Mouse (Mus musculus) urinary bladder, postnatal 4 days (tissue): Measurements from ENCODE around the gene Hbb-y.
A peak's percentile ranks its signal among the peaks of the same experiment; 100 is the strongest.
"Not testable (repeated sequence)": the region's sequence is repeated elsewhere in the genome, so short reads cannot be mapped to it uniquely, and the experiment has no call there.

Experiments
- DNase-seq, 2 experiments: peaks; one replicate each; pipeline ENCODE4 v3.0.0; 2021 to 2022; ENCODE audit warnings: low spot score in 2 of 2

The Hbb-y gene

GRCm38 (mm10) chr7:103853090-103853489, at the start of gene Hbb-y:
TSS of gene Hbb-y (minus strand) at chr7:103853216.
- no peak for DNase-seq

DNA sequence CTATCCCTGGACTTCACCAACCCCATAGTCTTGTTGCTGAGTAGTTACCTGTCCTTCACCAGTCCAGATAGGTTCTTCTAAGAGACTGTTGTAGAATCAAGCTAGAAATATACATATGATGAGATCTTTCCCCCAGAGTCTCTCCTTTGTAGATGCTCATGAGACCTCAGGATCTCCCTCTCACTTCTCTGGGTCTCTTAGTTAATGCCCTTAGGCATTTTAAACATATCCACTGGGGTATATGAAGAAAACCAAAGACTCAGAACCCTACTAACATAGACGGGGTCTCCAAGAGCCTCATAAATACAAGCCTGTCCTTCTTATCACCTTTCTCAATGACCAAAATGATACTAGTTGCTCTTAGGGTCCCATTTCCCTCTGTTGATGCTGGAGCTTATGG, 41.4 kb upstream of the Hbb-y start, which contains the start of gene Olfr64:
Olfr64 (minus strand) TSS at position 101 of the 400 bp plus-strand sequence.
- no peak for DNase-seq

GRCm38 (mm10) chr7:103886152-103886551, 33.1 kb upstream of the Hbb-y start, which contains the start of gene Olfr66:
TSS of gene Olfr66 (minus strand) at chr7:103886252.
- DNase-seq, result no peak

GRCm38 (mm10) chr7:103877093-103877492, 24.1 kb upstream of the Hbb-y start:
- no peak for DNase-seq

GRCm38 (mm10) chr7:103874451-103874850, 21.4 kb upstream of the Hbb-y start:
- DNase-seq, result no peak

GRCm38 (mm10) chr7:103873064-103873463, 20.0 kb upstream of the Hbb-y start:
- no peak for DNase-seq

DNA sequence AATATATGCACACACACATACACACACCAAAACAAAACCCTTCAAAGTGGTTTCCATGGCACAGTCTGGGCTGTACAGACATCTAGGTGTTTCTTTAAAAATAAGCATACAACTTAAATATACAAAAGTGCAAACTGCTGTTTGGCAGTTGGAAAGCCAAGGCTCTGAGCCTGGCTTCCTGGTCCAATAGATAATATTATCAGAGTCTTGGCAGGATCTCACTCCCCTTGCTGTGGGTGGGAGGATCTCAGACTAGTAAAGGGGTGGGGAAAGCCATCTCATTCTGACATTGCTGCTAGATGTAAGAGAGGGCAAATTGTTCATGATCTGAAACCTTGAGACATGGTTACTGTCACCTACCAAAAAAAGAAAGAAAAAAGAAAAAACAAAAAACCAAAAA, 17.7 kb upstream of the Hbb-y start:
- no peak for DNase-seq

DNA sequence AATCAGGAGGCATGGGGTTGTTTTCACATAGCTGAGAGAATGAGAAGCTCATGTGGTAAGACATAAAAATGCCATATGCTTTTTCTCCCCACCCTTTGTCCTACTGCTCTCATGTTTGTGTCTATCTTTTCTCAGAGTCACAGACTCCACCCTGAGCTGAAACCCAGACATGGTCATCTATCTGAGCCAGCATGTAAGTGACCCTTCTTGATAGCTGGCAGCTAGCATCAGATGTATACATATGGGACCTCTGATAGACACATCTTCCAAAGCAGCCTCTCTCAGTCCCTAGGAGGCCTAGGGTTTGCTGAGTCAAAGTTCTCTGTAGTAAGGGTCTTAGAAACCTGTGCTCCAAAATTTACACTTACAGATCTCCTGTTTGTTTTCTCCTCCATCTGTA, 12.7 kb upstream of the Hbb-y start:
- no peak for DNase-seq

GRCm38 (mm10) chr7:103861531-103861930, 8.5 kb upstream of the Hbb-y start:
- no peak for DNase-seq

- DNase-seq, result peak in 1 of 2 experiments; percentile 16
Measured at GRCm38 (mm10) chr7:103860855-103861254, 7.8 kb upstream of the Hbb-y start.

GRCm38 (mm10) chr7:103859076-103859475, 6.1 kb upstream of the Hbb-y start:
- DNase-seq, result no peak

DNA sequence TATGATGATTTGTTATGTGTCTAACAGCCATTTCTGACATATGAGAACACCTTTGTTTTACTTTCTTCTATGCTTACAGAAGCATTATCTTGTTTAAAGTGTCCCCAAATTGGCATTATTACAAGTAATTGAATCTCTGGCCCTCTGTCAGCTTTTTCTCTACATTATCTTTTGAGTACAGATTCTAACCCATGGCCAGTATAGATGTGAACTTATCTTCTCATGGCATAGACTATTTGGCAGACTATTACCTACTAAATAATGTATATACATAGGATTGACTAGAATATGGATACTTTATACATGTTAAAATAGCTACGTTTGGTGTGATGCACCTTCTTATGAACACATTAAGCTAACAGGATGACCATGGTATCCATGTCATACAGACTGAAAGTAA, 1.7 kb upstream of the Hbb-y start:
- no peak for DNase-seq

DNA sequence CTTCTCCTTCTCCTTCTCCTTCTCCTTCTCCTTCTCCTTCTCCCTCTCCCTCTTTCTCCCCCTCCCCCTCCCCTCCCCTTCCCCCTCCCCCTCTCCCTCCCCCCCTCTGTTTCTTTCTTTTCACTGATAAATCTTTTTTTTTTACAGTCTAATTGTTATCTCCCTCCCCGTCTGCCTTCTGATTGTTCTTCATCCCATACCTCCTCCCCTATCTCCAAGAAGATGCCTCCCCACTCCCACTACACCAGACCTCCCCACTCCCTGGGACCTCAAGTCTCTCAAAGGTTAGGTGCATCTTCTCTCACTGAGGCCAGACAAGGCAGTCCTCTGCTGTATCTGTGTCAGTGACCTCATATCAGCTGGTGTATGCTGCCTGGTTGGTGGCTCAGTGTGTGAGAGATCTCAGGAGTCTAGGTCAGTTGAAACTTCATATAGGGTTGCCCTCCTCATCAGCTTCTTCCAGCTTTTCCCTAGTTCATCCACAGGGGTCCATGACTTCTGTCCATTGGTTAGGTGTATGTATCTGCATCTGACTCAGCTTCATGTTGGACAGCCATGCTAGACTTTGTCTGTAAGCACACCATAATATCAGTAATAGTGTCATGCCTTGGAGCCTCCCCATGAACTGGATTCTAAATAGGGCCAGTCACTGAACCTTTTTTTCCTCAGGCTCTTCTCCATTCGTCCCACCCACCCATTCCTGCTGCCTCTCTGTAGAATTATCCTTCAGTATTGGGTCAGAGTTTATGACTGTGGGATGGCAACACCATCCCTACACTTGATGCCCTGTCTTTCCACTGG, 8.3 kb downstream of the Hbb-y start:
- no peak for DNase-seq

DNA sequence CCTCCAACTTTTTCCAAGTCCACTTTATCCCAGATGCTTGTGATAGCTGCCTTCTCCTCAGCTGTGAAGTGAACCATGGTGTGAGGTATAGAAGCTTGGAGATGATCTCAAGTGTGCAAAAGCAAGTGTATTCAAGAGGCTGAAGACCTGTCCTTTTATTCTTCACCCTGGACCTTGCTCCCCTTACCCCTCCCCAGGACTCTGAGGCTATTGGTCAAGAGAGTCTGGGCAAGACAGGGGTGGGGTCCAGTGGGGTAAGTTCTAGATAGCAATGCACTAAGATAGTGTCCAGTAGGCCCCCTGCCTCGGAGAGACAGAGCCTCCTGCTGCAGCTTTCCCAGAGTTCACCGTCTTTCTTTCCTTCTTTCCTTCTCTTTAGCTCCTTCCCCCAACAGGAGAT, 10.0 kb downstream of the Hbb-y start, which contains the start of gene Hbb-bh1:
Hbb-bh1 (minus strand) TSS at position 131 of the 400 bp plus-strand sequence.
- no peak for DNase-seq

DNA sequence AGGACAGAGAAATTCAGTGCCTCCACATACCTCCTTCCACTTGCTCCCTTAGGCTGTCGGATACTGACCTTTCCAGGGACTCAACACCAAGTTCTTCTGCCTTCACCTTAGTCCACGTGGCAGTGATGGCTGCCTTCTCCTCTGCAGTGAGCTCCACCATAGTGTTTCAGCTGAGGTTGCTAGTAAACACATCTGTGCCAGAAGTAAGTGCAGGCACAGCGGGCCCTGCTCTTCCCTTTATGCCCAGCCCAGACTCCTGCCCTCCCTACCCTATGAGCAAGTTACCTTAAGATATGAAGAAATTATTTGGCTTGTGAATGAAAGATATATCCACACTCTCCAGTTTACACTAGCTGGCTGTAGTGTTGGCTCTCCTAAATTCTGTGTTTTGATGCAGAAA, 12.7 kb downstream of the Hbb-y start, which contains the start of gene Hbb-bh2:
Hbb-bh2 (minus strand) TSS at position 253 of the 400 bp plus-strand sequence.
- DNase-seq, result no peak

DNA sequence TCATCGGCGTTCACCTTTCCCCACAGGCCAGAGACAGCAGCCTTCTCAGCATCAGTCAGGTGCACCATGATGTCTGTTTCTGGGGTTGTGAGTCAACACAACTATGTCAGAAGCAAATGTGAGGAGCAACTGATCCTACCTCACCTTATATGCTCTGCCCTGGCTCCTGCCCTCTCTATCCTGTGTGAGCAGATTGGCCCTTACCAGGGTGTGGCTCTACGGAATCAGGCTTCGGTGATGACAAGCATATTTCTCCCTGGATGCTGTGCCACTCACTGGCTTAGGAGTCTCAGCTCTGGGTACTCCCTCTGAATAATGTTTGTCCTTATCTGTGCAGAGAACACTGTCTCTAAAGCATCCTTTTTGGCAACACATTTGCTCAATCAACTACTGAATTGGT, 25.2 kb downstream of the Hbb-y start, which contains the start of gene Hbb-bs:
Hbb-bs (minus strand) TSS at position 289 of the 400 bp plus-strand sequence.
- no peak for DNase-seq

DNA sequence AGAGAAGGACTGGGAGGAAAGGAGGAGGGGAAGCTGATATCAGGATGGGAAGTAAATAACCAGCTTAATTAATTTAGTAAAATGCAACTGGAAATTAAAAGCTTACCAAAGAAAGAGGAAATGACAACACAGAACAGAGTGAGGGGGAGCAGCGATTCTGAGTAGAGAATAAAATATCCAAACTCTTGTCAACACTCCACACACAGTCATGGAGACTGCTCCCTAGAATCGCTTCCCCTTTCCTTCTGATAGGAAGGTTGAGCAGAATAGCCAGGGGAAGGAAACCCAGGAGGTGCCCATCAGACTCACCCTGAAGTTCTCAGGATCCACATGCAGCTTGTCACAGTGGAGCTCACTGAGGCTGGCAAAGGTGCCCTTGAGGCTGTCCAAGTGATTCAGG, 25.9 kb downstream of the Hbb-y start:
- DNase-seq, result not testable (repeated sequence)

DNA sequence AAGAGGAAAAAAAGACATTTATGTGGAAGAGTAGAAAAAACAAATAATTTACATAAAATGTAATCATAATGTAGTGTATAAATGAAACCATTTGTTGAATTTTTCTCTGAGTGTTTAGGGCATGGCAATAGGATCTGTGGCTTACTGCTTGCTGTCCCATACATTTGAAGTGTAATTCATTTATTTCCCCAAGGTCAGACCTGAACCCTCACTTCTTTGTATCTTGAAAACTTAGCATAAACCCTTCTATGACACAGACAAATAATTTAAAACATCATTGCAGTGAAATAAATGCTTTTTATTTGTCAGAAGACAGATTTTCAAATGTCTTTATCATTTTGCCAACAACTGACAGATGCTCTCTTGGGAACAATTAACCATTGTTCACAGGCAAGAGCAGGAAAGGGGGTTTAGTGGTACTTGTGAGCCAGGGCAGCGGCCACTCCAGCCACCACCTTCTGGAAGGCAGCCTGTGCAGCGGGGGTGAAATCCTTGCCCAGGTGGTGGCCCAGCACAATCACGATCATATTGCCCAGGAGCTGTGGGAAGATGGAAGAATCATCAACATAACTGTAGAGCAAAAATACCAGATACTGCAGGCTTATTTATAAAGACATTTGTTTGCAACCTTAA, 26.6 kb downstream of the Hbb-y start:
- DNase-seq, result no peak

DNA sequence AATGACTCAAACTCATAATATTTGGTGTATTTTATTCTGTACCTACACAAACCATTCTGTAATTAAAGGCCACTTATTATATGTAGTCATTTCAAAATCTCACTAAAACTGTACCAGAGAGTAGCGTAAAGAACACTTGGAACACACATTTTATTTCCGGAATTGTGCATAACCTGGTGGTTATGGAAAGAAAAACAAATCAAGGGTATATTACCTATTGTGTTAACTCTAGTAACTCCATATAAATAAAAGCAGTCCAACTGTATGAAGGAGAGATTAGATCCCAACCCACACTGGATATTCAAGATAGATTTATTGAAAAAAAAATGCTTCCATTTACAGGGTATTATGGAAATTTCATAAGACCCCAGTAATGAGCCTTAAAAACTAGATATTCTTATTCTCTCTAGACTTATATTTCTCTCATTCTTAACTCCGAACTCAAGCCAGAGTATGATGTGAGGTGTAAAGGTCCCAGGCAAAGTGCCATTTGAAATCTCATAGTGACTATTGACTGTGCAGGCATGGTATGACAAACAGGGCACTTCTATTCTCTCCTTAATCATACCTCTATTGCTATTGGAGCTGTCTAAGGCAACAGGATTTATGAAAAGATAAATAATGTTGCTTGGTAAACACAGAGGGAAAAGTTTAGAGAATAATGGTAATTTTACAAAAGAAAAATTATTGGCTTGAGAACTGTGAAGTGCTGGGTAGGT, 27.3 kb downstream of the Hbb-y start:
- no peak for DNase-seq

DNA sequence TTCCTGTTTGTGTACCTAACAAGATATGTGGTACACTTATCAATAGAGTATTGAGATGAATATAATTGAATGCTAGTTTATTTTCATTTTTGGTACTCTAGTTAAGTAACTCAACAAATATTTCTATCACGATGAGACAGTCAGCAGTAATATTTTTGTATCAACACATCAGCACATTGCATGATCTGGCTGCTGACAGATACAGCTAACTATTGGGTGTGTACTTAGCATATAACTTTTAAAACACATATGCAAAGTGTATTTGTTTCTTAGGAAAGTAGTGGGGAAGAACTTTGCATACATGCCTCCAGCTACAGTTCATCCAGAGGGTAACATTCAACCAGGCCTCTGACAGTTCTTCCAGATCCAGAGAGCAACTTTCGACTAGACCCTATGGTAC, 28.4 kb downstream of the Hbb-y start:
- no peak for DNase-seq

- DNase-seq, result not testable (repeated sequence)
Measured at GRCm38 (mm10) chr7:103815085-103815484, 37.9 kb downstream of the Hbb-y start.

GRCm38 (mm10) chr7:103813766-103814165, 39.2 kb downstream of the Hbb-y start, which contains the start of gene Hbb-bt:
TSS of gene Hbb-bt (minus strand) at chr7:103813996.
- DNase-seq, result no peak
